Mouse (Mus musculus) brain, adult 2 months (tissue): ENCODE data around the gene Tgm1.

ENCODE experiments used
- DNase-seq: peaks from one replicate; pipeline ENCODE4 v3.0.0; 2011; ENCODE audit warnings: low read depth, low spot score

The Tgm1 gene

GRCm38 (mm10) chr14:55724411-55724871 is 10.7 kb upstream of the Tgm1 start:
- no peak for DNase-seq

- no peak for DNase-seq
Measured at GRCm38 (mm10) chr14:55723433-55723832, 9.7 kb upstream of the Tgm1 start.

GRCm38 (mm10) chr14:55722438-55722945 is 8.8 kb upstream of the Tgm1 start:
- no peak for DNase-seq

GRCm38 (mm10) chr14:55721700-55722437 is 8.1 kb upstream of the Tgm1 start, which contains the start of gene Rabggta:
TSS of gene Rabggta (minus strand) at chr14:55722263.
- DNase-seq: peak; percentile 98

- no peak for DNase-seq
Measured at GRCm38 (mm10) chr14:55721076-55721475, 7.3 kb upstream of the Tgm1 start.

- no peak for DNase-seq
Measured at GRCm38 (mm10) chr14:55720666-55721065, 6.9 kb upstream of the Tgm1 start.

GRCm38 (mm10) chr14:55719737-55720136 is 6.0 kb upstream of the Tgm1 start:
- peak; percentile 25 for DNase-seq

DNA sequence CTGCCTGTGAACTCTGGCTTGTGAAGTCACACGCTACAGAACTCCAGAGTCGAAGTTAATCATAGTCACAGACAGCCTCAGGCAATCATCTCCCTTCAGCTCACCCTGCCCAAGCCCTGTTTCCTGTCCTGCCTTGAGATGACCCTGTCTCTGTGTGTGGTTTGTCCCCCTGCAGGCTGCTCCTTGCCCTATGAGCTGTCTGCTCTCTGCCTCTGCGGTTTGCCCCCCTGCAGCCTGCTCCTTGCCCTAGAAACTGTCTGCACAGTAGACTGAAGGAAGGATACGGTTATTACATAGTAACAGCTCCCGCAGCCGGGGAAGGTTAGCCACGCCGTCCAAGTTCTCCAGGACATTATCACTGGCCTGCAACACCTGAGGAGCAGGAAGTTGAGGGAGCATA is 3.2 kb upstream of the Tgm1 start:
- DNase-seq: no peak

GRCm38 (mm10) chr14:55716271-55716670 is 2.5 kb upstream of the Tgm1 start:
- no peak for DNase-seq

DNA sequence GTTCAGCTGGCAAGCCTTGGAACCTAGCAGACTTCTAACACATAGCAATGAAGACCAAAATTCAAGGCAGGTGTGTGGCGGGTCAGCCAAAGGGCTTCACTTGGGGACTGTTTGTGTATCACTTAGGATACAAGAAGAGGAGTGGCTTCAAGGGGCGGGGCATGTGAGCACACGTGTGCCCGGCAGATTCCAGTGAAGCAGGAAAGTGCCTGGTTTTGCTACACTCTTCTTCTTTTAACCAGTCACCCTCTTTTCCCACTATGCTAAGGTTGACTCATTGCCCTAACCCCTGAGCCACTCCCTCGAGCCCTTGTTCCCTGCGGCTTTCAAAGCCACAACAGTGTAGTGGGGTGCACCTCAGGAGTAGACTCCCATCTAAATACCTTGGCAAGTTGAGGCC is 1.2 kb upstream of the Tgm1 start:
- DNase-seq: no peak

DNA sequence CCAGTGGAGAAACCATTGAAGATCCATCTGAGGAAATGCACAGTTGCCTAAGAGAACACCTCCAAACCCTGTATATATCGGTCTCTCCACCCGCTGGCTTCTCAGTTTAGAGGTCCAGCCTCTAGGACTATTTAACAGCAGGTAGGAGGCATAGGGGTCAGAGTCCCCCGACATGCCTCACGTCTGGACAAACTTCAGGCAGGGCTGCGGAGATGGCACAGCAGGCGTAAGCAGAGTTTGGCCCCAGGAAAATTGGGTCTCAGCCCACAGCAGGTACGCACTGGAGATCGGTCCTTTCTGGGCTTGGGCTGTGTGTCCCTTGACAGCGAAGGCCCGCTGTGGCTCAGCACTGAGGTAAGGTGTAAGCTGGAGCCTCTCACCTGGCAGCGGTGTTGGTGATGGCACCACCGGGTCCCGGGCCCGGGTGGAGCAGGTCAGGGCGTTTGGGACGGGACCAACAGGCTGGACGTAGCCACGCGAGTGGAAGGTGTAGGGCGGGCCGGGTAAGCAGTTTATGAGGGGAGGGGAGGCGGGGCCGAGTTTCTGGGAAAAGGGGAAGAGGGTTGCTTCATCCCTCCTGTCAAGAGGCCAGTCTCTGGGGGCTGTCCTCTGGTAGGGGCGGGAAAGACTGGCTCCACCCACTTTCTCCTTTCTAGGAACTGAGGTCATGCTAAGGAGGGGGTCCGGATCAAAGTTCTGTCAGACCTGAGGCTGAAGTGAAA is 558 bp downstream of the Tgm1 start:
- no peak for DNase-seq

DNA sequence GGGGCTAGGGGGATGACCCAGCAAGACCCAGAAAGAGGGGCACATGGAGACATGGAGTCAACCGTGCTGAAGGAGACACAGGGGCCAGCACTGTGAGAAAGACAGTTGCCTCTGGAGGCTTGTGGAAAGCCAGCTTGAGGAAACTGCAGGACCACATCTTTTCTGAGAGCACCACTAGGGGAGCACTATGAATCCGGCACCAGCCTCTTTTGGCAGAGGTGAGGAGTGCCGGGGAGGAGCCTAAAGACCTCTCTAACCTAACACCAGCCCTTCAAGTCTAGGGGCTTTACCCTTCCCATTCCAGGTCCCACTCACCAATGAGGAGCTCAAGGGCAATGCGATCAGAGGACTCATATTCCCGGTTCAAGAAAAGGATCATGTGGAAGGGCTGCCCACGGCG is 1.9 kb downstream of the Tgm1 start:
- no peak for DNase-seq

DNA sequence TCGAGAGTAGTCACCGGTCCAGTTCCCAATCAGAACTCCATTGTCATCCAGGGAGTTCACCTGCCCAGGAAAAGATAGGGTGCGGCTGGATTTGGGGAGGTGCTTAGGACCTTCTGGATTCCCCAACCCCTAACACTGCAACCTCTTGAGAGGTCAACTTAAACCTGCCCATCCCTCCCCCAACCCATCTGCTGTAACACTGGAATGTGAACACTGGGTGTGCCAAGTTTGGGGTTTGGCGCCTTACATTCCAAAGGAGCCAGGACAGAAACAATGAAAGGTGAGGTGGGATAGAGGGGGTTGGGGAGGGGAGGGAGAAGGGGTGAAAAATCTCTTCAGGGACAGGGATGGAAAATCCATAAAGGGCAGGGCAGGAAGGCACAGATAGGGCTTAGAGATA is 4.2 kb downstream of the Tgm1 start:
- DNase-seq: no peak

- no peak for DNase-seq
Measured at GRCm38 (mm10) chr14:55707397-55707796, 6.3 kb downstream of the Tgm1 start.

DNA sequence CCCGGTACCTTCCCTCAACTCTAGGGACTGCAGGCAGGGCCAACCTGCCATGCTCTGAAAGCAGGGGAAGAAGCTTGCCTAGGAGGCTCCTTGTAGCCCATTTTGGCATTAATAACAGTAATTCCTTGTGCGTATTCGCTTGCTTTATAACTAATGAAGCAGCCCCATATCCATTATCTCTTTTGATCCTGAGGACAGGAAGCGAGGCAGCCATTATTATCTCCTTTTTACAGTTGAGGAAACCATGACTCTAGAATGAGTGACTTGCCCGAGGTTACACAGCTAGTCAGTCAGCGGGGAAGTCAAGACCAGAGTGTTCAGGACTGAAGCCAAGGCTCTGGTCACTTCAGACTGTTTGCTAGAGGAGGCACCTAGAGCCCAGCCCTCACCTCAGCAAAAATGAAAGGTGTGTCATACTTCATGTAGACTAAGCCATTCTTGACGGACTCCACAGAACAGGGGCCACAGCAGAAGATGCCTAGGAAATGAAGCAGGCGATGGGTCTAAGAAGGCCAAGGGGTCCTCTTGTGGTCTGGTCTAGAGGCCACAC is 7.6 kb downstream of the Tgm1 start:
- DNase-seq: no peak

DNA sequence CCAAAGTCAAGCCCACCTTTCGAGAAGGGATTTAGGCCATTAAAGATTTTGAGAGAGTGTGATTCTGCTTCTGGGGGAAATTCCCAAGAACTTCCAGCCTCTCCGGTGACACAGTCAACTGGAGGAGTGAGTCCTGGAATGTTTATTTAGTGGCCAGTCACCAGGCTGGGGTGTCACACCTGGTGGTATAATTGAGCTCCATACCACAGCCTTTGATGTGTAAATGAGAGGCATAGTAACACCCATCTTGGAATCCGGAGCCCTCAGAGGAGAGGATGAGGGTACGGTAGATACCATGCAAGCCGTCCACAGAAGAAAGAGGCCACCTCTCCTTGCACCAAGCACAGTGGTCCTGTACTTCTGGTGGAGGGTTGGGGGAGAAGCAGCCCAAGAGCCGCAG is 11.0 kb downstream of the Tgm1 start:
- no peak for DNase-seq

GRCm38 (mm10) chr14:55701131-55701530 is 12.6 kb downstream of the Tgm1 start:
- DNase-seq: no peak

DNA sequence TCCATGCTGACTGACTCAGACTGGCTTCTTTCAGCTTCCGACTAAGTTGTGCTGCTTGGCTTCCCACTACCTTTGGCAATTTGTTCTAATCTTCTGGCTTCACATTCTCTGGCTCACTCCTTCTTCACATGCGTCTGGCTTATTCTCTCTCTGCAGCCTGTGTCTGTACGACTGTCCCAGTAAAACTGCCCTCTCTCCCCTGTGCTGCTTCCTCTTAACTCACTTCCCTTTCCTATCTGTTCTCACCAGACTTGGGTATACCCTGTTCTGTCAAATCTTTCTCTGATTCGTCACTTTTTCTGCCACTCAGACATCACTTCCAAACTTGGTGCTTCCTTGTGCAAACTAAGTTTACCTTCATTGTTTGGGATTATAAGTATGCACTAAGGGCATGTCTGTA is 16.5 kb downstream of the Tgm1 start:
- DNase-seq: no peak

- DNase-seq: no peak
Measured at GRCm38 (mm10) chr14:55689433-55689832, 24.3 kb downstream of the Tgm1 start.

DNA sequence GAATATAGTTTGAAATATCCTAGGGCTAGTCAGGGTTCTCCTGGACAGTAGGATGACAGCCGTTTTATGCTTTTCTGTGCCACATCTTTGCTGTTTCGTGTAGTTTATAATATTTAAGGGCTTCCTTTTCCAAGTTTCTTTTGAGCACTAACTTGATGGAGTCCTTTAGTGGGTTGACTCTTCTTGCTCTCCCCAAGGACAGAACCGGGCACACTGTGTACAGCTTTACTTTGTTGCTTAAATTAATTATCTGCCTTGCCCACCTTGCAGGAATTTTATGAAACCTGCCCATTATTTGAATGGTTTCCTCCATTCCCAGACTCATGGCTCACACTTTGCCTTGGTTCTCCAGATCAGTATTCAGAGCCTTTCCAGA is 31.6 kb downstream of the Tgm1 start:
- DNase-seq: no peak

- DNase-seq: peak; percentile 100
Measured at GRCm38 (mm10) chr14:55681160-55682117, 32.3 kb downstream of the Tgm1 start, which contains the start of gene Tinf2. TSS of gene Tinf2 (minus strand) at chr14:55681820.
